Mouse (Mus musculus) frontal cortex, postnatal 36 days (tissue): ENCODE measurements at regions not wholly inside any gene's neighbourhood (a gene's known extent, or its start where the extent isn't known, plus 50 kb on each side); places are given as distances from the start of the nearest gene placed in this dataset.
"Not testable (repeated sequence)": the region's sequence is repeated elsewhere in the genome, so short reads cannot be mapped to it uniquely, and the experiment has no call there.

Experiments
- DNase-seq, 2 experiments: peaks; one replicate each; pipeline ENCODE4 v3.0.0; 2022; ENCODE audit warnings: low spot score in 2 of 2

GRCm38 (mm10) chr3:15016621-15017020, 130.5 kb downstream of the Car2 start:
- DNase-seq: peak; percentile 2 to 12

DNA sequence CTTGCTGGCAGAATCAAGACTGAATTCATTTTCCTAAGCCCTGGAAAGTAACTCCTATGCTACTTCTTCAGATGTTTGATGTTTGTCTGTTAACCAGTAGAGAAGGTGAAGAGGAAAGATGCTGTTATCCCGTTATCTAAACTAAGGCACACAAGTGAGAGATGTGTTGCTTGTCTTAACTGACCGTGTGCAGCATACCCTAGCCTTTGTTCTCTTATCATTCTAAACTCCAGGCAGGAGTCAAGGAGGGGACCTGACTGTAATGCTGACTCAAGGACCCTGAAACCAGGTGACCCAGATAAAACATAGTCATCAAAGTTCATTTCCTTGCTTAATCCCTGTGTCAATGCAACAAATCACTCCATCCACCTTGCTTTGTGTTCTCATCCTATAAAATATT, 136.7 kb downstream of the Car2 start:
- DNase-seq: no peak

GRCm38 (mm10) chr3:15040866-15041528, 154.9 kb downstream of the Car2 start:
- DNase-seq: no peak

- DNase-seq: no peak
Measured at GRCm38 (mm10) chr3:15053968-15054367, 167.9 kb downstream of the Car2 start.

- not testable (repeated sequence) for DNase-seq
Measured at GRCm38 (mm10) chr3:15055516-15056256, 169.6 kb downstream of the Car2 start.

- not testable (repeated sequence) for DNase-seq
Measured at GRCm38 (mm10) chr3:15056788-15057585, 170.9 kb downstream of the Car2 start.

- DNase-seq: no peak
Measured at GRCm38 (mm10) chr3:15065681-15066080, 179.6 kb downstream of the Car2 start.

- DNase-seq: no peak
Measured at GRCm38 (mm10) chr3:15068256-15068655, 182.2 kb downstream of the Car2 start.

DNA sequence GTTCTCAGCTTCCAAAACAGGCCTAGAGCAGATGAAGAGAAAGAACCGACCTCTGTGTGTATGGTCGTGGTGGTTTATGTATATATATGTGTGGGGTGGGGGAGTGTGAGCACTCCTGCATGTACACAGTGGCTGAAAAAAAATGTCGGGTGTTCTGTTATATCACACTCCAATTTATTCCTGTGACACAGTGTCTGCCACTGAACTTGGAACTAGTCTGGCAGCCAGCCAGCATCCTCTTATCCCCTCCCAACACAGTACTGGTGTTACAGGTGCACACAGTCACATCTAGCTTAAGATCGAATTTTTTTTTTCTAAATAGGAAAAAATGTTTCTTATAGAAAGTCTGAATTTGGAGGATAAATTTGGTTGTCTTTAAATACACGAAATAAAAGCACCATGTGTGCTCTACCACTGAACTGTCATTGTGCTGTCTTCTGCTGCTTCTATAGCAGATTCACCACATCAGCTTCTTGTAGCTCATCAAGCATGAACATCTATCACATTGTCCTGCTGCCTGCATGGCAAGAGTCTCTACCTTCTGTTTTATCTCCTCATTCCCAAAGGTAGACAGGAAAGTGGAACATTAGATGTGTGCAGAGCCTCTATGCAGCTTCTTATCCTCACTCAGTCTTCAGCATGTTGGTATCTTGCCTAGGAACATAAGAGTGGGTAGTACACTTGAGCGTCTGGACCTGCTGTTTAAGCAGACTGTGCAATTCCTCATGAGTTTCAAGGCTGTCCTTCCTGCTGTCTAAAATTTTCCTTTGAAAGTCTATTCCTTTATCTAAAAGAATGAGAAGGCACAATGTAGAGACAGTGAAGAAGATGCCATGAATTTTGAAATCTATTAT, 185.2 kb downstream of the Car2 start:
- DNase-seq: peak in 1 of 2 experiments; percentile 12

- DNase-seq: no peak
Measured at GRCm38 (mm10) chr3:15073405-15073804, 187.3 kb downstream of the Car2 start.

DNA sequence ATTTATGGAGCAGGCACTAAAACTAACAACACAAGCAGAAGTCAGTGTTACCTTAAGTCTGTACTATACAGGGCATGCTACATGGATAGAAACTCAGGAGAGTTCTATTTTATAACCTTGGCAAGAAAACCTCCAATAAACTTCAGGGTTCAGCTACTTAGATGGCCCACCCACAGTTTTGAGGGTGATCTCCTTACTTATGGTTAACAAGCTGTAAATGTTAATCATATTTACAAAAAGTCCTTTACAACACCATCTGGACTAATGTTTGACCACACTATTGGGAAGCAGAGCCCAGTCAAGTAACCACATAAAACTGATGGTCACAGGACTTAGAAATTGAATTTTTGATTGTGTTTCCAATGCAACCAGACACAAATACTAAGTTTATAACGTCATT, 187.8 kb downstream of the Car2 start:
- no peak for DNase-seq

- no peak for DNase-seq
Measured at GRCm38 (mm10) chr3:15074949-15075348, 188.9 kb downstream of the Car2 start.

DNA sequence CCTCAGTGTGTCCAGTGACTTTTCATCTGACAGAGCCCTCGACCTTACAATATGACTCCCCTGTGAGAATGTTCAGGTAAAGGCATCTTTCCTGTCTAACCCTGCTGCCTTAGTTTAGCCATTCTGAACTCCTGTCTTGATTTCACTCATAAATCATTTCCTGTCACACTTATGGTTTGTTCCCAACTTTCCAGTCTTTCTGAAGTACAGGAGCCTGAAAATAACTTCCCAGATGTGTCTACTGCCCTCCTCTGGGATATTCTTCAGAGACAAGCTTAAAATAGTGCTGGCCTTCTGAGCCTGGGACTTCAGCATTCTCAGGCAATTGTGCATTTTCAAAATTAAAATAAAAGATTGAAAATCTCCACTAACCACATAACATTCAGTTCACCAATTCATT, 204.1 kb downstream of the Car2 start:
- no peak for DNase-seq

DNA sequence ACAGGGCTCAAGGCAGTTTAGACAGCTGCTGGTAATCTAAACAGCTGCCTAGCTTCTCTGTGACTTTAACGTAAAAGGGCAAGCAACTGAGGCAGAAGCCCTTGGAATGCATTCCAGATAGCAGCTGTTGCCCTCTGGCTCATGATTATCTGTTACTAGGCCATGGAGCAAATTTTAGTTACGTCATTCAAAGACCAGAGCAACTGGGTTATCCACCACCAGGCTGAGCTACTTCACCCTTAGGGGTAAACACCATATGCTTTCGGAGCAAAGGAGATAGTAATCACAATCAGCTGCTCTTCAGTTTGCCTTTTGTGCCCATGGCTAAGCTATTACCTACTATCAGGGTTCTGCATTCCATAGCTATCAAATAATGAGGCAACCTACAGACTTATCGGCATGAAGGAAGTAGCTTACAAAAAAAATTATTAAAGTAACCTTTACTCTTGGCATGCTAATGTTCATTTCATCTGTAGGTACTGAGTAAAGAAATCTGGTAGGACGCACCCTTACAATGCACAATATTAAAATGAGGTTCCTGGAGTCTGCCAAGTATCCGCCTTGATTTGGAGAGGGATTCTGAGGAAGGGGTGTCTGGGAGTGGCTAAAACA, 212.2 kb downstream of the Car2 start:
- no peak for DNase-seq

DNA sequence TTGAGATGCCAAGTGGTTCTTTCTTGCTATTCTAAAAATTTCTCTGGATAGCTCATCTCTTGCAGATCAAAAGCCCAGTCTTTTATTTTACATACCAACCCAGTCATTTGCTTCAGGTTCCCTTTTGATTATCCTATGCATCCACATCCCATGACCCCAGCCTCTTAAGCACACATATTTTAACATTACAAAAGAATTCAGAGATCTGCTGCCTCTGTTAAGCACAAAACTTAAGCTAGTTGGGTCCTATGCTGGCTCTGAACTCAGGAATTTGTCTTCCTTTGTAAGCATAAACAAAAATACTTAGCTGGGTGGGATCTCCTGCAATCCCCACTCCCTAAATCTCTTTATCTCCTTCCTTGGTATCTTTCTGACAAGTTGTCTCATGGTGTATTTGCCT, 212.9 kb downstream of the Car2 start:
- DNase-seq: no peak

- DNase-seq: no peak
Measured at GRCm38 (mm10) chr3:15105627-15106026, 219.6 kb downstream of the Car2 start.

DNA sequence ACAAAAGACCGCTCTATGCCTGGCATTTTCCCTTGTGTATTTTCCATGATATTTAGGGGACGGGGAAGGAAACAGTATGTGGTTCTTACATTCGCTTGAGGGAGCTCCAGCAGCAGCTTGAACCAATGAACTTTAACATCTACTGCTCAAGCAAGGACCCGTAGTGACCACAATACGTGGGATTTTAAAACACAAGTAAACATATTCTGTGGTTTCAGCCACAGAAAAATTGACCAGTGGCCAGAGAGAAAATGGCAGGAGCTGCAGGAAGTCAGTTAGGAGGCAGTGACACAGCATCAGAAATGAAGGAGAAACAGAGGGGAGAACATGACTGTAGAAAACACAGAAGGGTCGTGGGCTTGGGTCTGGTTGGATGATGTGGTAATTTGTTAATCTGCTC, 220.2 kb downstream of the Car2 start:
- DNase-seq: no peak

- DNase-seq: no peak
Measured at GRCm38 (mm10) chr3:15107301-15107700, 221.2 kb downstream of the Car2 start.

- no peak for DNase-seq
Measured at GRCm38 (mm10) chr3:15108239-15108934, 222.3 kb downstream of the Car2 start.

DNA sequence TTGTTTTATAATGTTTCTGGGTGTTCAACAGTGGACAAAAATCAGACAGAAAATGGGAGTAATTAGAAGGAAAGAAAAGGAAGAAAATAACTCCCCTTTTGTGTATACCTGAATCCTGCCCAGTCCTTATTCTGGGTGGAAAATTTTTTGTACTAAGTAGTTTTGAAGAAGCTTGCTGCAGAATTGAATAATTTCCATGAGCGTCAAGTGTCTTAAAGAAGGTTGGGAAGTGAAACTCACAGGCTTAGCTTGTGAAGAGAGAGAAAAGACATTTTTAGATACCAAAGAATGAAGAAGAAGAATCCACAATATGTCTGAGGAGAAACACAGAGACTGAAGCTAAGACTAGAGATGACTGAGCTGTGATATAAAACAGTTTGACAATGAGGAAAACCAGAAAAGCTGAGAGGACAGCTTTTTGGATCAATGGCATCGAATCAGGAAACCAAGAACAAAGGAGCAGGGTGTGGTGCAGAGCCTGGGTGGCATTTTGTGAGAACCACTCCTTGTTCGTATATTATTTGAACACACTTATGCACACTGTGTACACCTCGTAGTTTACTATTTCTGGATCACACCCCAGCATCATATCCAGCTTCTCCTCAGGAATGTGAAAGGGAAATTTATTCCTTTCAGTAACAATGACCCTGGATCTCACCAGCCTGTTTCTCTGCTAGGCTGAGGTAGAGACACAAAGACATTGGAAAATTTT, 221.9 kb downstream of the Gm9733 start:
- no peak for DNase-seq
